Mouse (Mus musculus) MEL (cell line): ENCODE measurements around the gene Tmem179b. TPM values are rescaled to one million over a fixed set of nuclear protein-coding genes. Genes with fewer than 3 reads are reported as not detected.

Source experiments
- DNase-seq: peaks from one replicate; pipeline ENCODE4 v3.0.0; 2011; ENCODE audit warnings: low read depth, low spot score
- H3K27ac ChIP-seq: 2 replicates; pipeline ENCODE4 v1.5.1; 2012; ENCODE audit warnings: low read depth, mild to moderate bottlenecking, control low read depth, low read length, moderate library complexity; ENCODE audit not compliant: control insufficient read depth
- H3K27me3 ChIP-seq, 2 experiments: fragments of 150-350 bp in 1 of 2; sonication (generic) in 1 of 2; 2 replicates each; pipeline ENCODE4 v1.6.1; 2012; ENCODE audit warnings: low read length in 2 of 2, mild to moderate bottlenecking in 2 of 2, improper control_type of control experiment in 1 of 2, moderate library complexity in 1 of 2; ENCODE audit not compliant: insufficient read depth in 2 of 2, control insufficient read depth in 1 of 2
- H3K36me3 ChIP-seq, 2 experiments: 2 replicates each; pipeline ENCODE4 v1.6.1; 2012 to 2014; ENCODE audit warnings: low read length in 2 of 2, improper control_type of control experiment in 1 of 2, inconsistent platforms in 1 of 2, mild to moderate bottlenecking in 1 of 2; ENCODE audit not compliant: insufficient read depth in 2 of 2, control insufficient read depth in 1 of 2
- H3K4me1 ChIP-seq, 2 experiments: fragments of 150-350 bp in 1 of 2; sonication (generic) in 1 of 2; 2 replicates each; pipeline ENCODE4 v1.6.1; 2012; ENCODE audit warnings: low read length in 2 of 2, improper control_type of control experiment in 1 of 2, mild to moderate bottlenecking in 1 of 2; ENCODE audit not compliant: insufficient read depth in 2 of 2, control insufficient read depth in 1 of 2
- H3K4me3 ChIP-seq, 2 experiments: fragments of 150-350 bp in 1 of 2; sonication (generic) in 1 of 2; 2 replicates each; pipeline ENCODE4 v1.5.1; 2012; ENCODE audit warnings: low read depth in 2 of 2, low read length in 2 of 2, mild to moderate bottlenecking in 2 of 2, moderate library complexity in 2 of 2, control low read depth in 1 of 2, improper control_type of control experiment in 1 of 2; ENCODE audit not compliant: control insufficient read depth in 1 of 2, insufficient read depth in 1 of 2
- H3K79me2 ChIP-seq: 2 replicates; pipeline ENCODE4 v1.6.1; 2012; ENCODE audit warnings: mild to moderate bottlenecking, low read length, moderate library complexity; ENCODE audit not compliant: control insufficient read depth, poor library complexity, insufficient read depth
- H3K9ac ChIP-seq: 2 replicates; pipeline ENCODE4 v1.6.1; 2012; ENCODE audit warnings: low read depth, mild to moderate bottlenecking, control low read depth, low read length, moderate library complexity; ENCODE audit not compliant: control insufficient read depth, poor library complexity, severe bottlenecking
- H3K9me3 ChIP-seq: fragments of 150-350 bp; sonication (generic); replicated peaks from 2 replicates; pipeline ENCODE4 v1.6.1; 2012; ENCODE audit warnings: mild to moderate bottlenecking, low read length, improper control_type of control experiment, moderate library complexity; ENCODE audit not compliant: insufficient read depth
- CHD2 ChIP-seq: IDR thresholded peaks from 2 replicates; pipeline ENCODE4 v1.6.1; 2011; ENCODE audit warnings: low read length, improper control_type of control experiment
- E2F4 ChIP-seq: IDR thresholded peaks from 2 replicates; pipeline ENCODE4 v1.6.1; 2011; ENCODE audit warnings: low read depth, low read length, improper control_type of control experiment, borderline replicate concordance
- ELF1 ChIP-seq: IDR thresholded peaks from 2 replicates; pipeline ENCODE4 v1.6.1; 2014; ENCODE audit warnings: low read depth, mild to moderate bottlenecking, inconsistent platforms, low read length, improper control_type of control experiment, moderate library complexity
- EP300 ChIP-seq, 2 experiments: IDR thresholded peaks; 2 replicates each; pipeline ENCODE4 v1.6.1; 2011; ENCODE audit warnings: improper control_type of control experiment in 2 of 2, low read length in 2 of 2, low read depth in 1 of 2, mild to moderate bottlenecking in 1 of 2
- GABPA ChIP-seq: IDR thresholded peaks from 2 replicates; pipeline ENCODE4 v1.6.1; 2012; ENCODE audit warnings: low read depth, mild to moderate bottlenecking, inconsistent platforms, low read length, improper control_type of control experiment, moderate library complexity
- JUND ChIP-seq: IDR thresholded peaks from 2 replicates; pipeline ENCODE4 v1.6.1; 2011; ENCODE audit warnings: low read depth, mild to moderate bottlenecking, improper control_type of control experiment, low read length
- MAFK ChIP-seq: IDR thresholded peaks from 2 replicates; pipeline ENCODE4 v1.6.1; 2011; ENCODE audit warnings: low read depth, mild to moderate bottlenecking, low read length, improper control_type of control experiment, borderline replicate concordance
- MXI1 ChIP-seq: IDR thresholded peaks from 2 replicates; pipeline ENCODE4 v1.6.1; 2011; ENCODE audit warnings: mild to moderate bottlenecking, low read depth, low read length, improper control_type of control experiment
- MYC ChIP-seq: IDR thresholded peaks from 2 replicates; pipeline ENCODE4 v1.6.1; 2011; ENCODE audit warnings: low read depth, mild to moderate bottlenecking, low read length, improper control_type of control experiment, moderate library complexity
- NRF1 ChIP-seq: IDR thresholded peaks from 2 replicates; pipeline ENCODE4 v1.6.1; 2014; ENCODE audit warnings: low read depth, mild to moderate bottlenecking, inconsistent platforms, low read length, improper control_type of control experiment, moderate library complexity; ENCODE audit not compliant: poor library complexity, insufficient read depth, severe bottlenecking
- POLR2AphosphoS5 ChIP-seq: IDR thresholded peaks from 2 replicates; pipeline ENCODE4 v1.6.1; 2012; ENCODE audit warnings: low read depth, borderline replicate concordance, mild to moderate bottlenecking, inconsistent platforms, low read length, moderate library complexity, mixed read lengths
- RAD21 ChIP-seq: IDR thresholded peaks from 2 replicates; pipeline ENCODE4 v1.6.1; 2011; ENCODE audit warnings: mild to moderate bottlenecking, low read depth, low read length, improper control_type of control experiment
- SIN3A ChIP-seq: IDR thresholded peaks from 2 replicates; pipeline ENCODE4 v1.6.1; 2012; ENCODE audit warnings: low read length, improper control_type of control experiment, inconsistent platforms
- SMC3 ChIP-seq: IDR thresholded peaks from 2 replicates; pipeline ENCODE4 v1.6.1; 2011; ENCODE audit warnings: low read depth, low read length, improper control_type of control experiment
- TAL1 ChIP-seq: IDR thresholded peaks from 2 replicates; pipeline ENCODE4 v1.6.1; 2012; ENCODE audit warnings: mild to moderate bottlenecking, inconsistent platforms, low read length, moderate library complexity, mixed read lengths
- UBTF ChIP-seq: IDR thresholded peaks from 2 replicates; pipeline ENCODE4 v1.6.1; 2012; ENCODE audit warnings: low read depth, mild to moderate bottlenecking, inconsistent platforms, low read length, improper control_type of control experiment, moderate library complexity, borderline replicate concordance; ENCODE audit not compliant: insufficient read depth
- USF1 ChIP-seq: IDR thresholded peaks from 2 replicates; pipeline ENCODE4 v1.6.1; 2014; ENCODE audit warnings: low read depth, mild to moderate bottlenecking, inconsistent platforms, low read length, improper control_type of control experiment, moderate library complexity
- USF2 ChIP-seq, 2 experiments: IDR thresholded peaks; 2 replicates each; pipeline ENCODE4 v1.6.1; 2011 to 2012; ENCODE audit warnings: improper control_type of control experiment in 2 of 2, low read length in 2 of 2, borderline replicate concordance in 1 of 2, inconsistent platforms in 1 of 2, low read depth in 1 of 2, mild to moderate bottlenecking in 1 of 2; ENCODE audit not compliant: insufficient read depth in 1 of 2
- ZMIZ1 ChIP-seq: IDR thresholded peaks from 2 replicates; pipeline ENCODE4 v1.6.1; 2012; ENCODE audit warnings: low read depth, mild to moderate bottlenecking, inconsistent platforms, low read length, improper control_type of control experiment, moderate library complexity
- ZNF384 ChIP-seq: IDR thresholded peaks from 2 replicates; pipeline ENCODE4 v1.6.1; 2012; ENCODE audit warnings: low read depth, mild to moderate bottlenecking, inconsistent platforms, low read length, improper control_type of control experiment
- polyA plus RNA-seq, 2 experiments: library from polyadenylated mRNA; stranded (reverse) in 1 of 2; unstranded in 1 of 2; fragments of >175 nt in 1 of 2; fragments of >200 nt in 1 of 2; gene quantifications; 2 replicates each; pipeline versions ENCODE4 v1.2.1 to v1.2.4; 2012; ENCODE audit warnings: low replicate concordance in 2 of 2, low read depth in 1 of 2; ENCODE audit not compliant: insufficient read length in 2 of 2, insufficient read depth in 1 of 2, missing spikeins in 1 of 2
- total RNA-seq: library from RNA; depleted of rRNA; stranded (reverse); fragments of 300-350 nt; gene quantifications from 2 replicates; pipeline ENCODE4 v1.2.3, GENCODE M21; 2012

Gene Tmem179b
- total and polyA plus RNA-seq, 3 experiments, result 60.0 to 101 TPM; not detected in 1

DNA sequence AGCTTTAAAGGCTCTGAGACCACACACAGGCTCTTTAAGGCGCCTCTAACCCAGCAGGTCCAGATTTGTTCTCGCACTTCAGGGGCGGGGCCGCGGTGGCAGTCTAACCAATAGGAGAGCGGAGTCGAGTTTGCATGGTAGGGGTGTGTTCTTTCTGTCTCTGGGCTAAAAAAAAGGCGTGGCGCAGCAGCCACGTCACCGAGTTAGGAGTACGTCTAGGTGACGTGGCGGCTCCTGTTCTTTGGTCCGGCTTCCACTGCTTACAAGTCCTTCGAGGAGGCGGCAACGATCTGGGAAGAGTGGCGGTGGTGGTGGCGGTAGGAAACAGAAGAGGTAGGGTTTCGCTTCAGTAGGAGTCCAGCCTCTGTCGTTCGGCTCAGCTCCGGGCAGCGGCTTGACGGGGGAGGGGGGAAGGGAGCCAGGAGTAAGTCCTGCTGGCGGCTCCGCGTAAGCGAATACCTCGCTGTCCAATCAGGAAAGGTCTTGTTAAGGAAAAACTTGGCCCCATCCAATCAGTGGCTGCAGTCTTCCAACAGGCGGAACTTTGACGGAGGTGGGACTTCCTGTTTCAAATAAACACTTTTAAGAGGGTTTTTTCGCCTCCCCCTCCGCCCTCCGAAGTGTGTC, 32.9 kb downstream of the Tmem179b start, which contains the start of gene Stx5a (continued):
- TF ChIP-seq UBTF (no peak), POLR2AphosphoS5 (no peak)

DNA sequence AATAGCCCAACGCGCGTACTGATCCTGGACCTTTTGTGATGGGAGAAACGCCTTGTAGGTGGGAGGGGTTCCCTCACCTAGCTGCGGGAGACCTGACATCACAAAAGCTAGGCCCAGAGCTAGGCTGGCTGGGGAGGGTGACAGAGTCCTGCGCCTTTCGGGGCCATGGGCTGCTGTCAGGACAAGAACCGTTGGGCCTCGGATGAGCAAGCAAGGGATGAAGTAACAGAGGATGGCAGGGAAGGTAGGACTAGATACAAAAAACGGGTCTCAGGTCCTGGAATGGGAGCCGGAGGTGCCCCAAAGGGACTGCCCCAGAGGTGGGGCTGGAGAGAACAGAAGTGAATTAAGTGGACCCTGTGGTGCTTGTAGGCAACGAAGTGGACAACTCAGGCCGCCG, 33.7 kb downstream of the Tmem179b start, which contains the start of gene 1700092M07Rik:
1700092M07Rik (plus strand) TSS at position 116 of the 400 bp plus-strand sequence.
- H3K27ac ChIP-seq, result peak within 1 kb of the TSS; percentile 89
- no peaks in the 10 kb centered on the region for H3K27me3 ChIP-seq
- peak within 1 kb of the TSS; percentile 84 for H3K9ac ChIP-seq
- H3K9me3 ChIP-seq, result no peaks in the 10 kb centered on the region
- peaks cover 11 to 18% of the 10 kb centered on the region in 2 experiments for H3K36me3 ChIP-seq
- peak within 1 kb of the TSS; percentile 82 to 87 for H3K4me3 ChIP-seq
- TF ChIP-seq MAFK (no peak), NRF1 (no peak), JUND (no peak), GABPA (no peak), CHD2 (no peak), USF2 (IDR thresholded peaks at IDR 0.05; ENCODE audit: borderline replicate concordance in 1 of 2, insufficient read depth in 1 of 2, low read depth in 1 of 2, low read length in 2 of 2) (no peak), EP300 (IDR thresholded peaks at IDR 0.05; ENCODE audit: low read depth in 1 of 2, low read length in 2 of 2) (no peak), ZMIZ1 (0 out of 2 replicates have a peak, but pooled peaks have one; percentile 6), ELF1 (no peak)
- no peak for DNase-seq
- peaks cover 5 to 7% of the 10 kb centered on the region in 2 experiments for H3K4me1 ChIP-seq
- peaks cover 29% of the 10 kb centered on the region for H3K79me2 ChIP-seq

DNA sequence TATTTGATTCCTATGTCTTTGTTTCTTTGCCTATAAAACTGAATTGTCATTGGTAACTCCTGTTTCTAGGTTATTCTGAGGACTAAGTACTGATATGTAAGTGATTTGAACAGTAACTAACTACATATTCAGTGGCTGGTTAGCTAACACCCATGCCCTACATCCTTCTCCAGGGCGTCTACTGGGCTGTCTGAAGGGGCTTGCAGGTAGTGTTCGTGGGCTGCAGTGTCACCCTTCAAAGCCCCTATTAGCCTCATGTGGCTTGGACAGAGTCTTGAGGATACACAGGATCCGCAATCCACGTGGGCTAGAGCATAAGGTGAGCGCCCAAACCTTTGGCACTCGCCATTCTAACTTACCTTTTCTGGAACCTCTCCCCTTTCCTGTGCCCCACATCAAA, 34.6 kb downstream of the Tmem179b start:
- no peak overlapping the region for H3K4me3 ChIP-seq
- no peak overlapping the region for H3K9ac ChIP-seq
- H3K27me3 ChIP-seq, result no peaks in the 10 kb centered on the region
- TF ChIP-seq SIN3A, result no peak
- no peak for TF ChIP-seq USF2 (IDR thresholded peaks at IDR 0.05; ENCODE audit: borderline replicate concordance in 1 of 2, insufficient read depth in 1 of 2, low read depth in 1 of 2, low read length in 2 of 2)
- no peak for TF ChIP-seq ZNF384
- TF ChIP-seq JUND, result no peak
- TF ChIP-seq MXI1, result no peak
- no peak for TF ChIP-seq TAL1
- TF ChIP-seq GABPA, result no peak
- TF ChIP-seq USF1, result no peak
- TF ChIP-seq SMC3, result no peak
- no peak for TF ChIP-seq E2F4
- TF ChIP-seq RAD21, result no peak
- no peak for TF ChIP-seq MAFK
- TF ChIP-seq ZMIZ1, result no peak
- no peak for TF ChIP-seq MYC
- H3K9me3 ChIP-seq, result no peaks in the 10 kb centered on the region
- H3K79me2 ChIP-seq, result peaks cover 29% of the 10 kb centered on the region
- H3K27ac ChIP-seq, result no peak overlapping the region
- H3K36me3 ChIP-seq, result peaks cover 16 to 17% of the 10 kb centered on the region in 2 experiments
- H3K4me1 ChIP-seq, result peaks cover 8 to 13% of the 10 kb centered on the region in 2 experiments
- no peak for DNase-seq
